ENCODE assay signal across 23 mouse cellular contexts in the genomic region with DNA sequence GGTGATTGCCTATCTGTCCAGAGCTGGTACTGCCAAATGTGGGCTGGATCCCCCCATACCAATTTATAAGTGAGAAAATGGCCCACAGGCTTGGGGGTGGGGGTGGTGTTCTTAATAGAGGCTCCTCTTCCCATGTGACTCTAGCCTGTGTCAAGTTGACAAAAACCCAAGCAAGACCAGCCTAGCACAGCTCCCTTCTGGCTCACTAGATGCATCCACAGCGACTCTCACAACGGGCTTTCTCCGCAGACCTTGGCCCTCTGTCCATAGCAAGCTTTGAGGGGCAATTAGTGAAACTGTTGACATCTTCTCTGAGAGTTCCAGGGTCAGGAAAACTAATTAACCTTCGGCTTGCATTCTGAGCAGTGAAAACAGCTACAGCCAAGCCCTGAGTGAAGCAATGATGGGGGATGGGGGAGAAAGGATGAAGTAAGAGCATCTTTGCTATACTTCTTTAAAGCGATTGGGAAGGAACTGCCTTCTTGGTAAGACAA.
DNase-seq lines count a peak whose midpoint lies in the region; ATAC-seq and TF ChIP-seq lines count a peak whose summit lies in the region.
"Had no signal": no experiment of that assay in that cellular context is flagged by ENCODE, and none has a peak within 500 bp of the region (broad histone marks: within the 10 kb centered on the region; RNA-seq: fewer than 3 reads in every experiment).

No protein-coding gene starts in this region.

- no peak for TF ChIP-seq CTCF in forebrain, postnatal 0 days (IDR thresholded peaks at IDR 0.05; ENCODE audit: low read depth)

- no peaks in the 10 kb centered on the region for H3K9me3 ChIP-seq in kidney, embryonic 15.5 days (replicated peaks)
- no peaks in the 10 kb centered on the region for H3K9me3 ChIP-seq in embryonic facial prominence, embryonic 14.5 days (ENCODE audit: control insufficient read depth, low read length)
- H3K9me3 ChIP-seq in forebrain, postnatal 0 days (ENCODE audit: low read length) = no peaks in the 10 kb centered on the region
- H3K9me3 ChIP-seq: embryonic facial prominence, embryonic 13.5 days; heart, embryonic 10.5 days; lung, embryonic 15.5 days; midbrain, embryonic 12.5 days; neural tube, embryonic 12.5 days had no signal

- H3K27ac ChIP-seq in kidney, embryonic 15.5 days = no peak overlapping the region
- H3K27ac ChIP-seq in embryonic facial prominence, embryonic 14.5 days (replicated peaks; ENCODE audit: low read depth, low read length) = no peak overlapping the region
- H3K27ac ChIP-seq in forebrain, postnatal 0 days (ENCODE audit: low read depth, low read length) = no peak overlapping the region
- H3K27ac ChIP-seq: embryonic facial prominence, embryonic 13.5 days; heart, embryonic 10.5 days; layer of hippocampus, adult 2 months; lung, embryonic 15.5 days; midbrain, embryonic 12.5 days; neural tube, embryonic 12.5 days had no signal

- H3K4me2 ChIP-seq in kidney, embryonic 15.5 days = no peak overlapping the region
- H3K4me2 ChIP-seq in embryonic facial prominence, embryonic 14.5 days (ENCODE audit: low read depth, low read length) = no peak overlapping the region
- H3K4me2 ChIP-seq in forebrain, postnatal 0 days (ENCODE audit: low read depth) = no peak overlapping the region
- H3K4me2 ChIP-seq: embryonic facial prominence, embryonic 13.5 days; lung, embryonic 15.5 days; midbrain, embryonic 12.5 days; neural tube, embryonic 12.5 days had no signal

- H3K4me1 ChIP-seq in kidney, embryonic 15.5 days = peaks cover 18% of the 10 kb centered on the region
- H3K4me1 ChIP-seq in embryonic facial prominence, embryonic 14.5 days (ENCODE audit: control insufficient read depth, insufficient read depth, low read length) = no peaks in the 10 kb centered on the region
- 0 out of 2 replicates have a peak, but pooled peaks cover 5% of the 10 kb centered on the region for H3K4me1 ChIP-seq in forebrain, postnatal 0 days (ENCODE audit: insufficient read depth)
- H3K4me1 ChIP-seq: embryonic facial prominence, embryonic 13.5 days; lung, embryonic 15.5 days; neural tube, embryonic 12.5 days had no signal

- H3K9ac ChIP-seq in kidney, embryonic 15.5 days = no peak overlapping the region
- H3K9ac ChIP-seq in embryonic facial prominence, embryonic 14.5 days (ENCODE audit: low read depth, low read length) = no peak overlapping the region
- H3K9ac ChIP-seq in forebrain, postnatal 0 days = no peak overlapping the region
- H3K9ac ChIP-seq: embryonic facial prominence, embryonic 13.5 days; lung, embryonic 15.5 days; midbrain, embryonic 12.5 days; neural tube, embryonic 12.5 days had no signal

- no peak overlapping the region for H3K4me3 ChIP-seq in kidney, embryonic 15.5 days (replicated peaks)
- H3K4me3 ChIP-seq in embryonic facial prominence, embryonic 14.5 days (ENCODE audit: low read depth, low read length) = no peak overlapping the region
- no peak overlapping the region for H3K4me3 ChIP-seq in forebrain, postnatal 0 days (ENCODE audit: low read depth, low read length)
- H3K4me3 ChIP-seq: embryonic facial prominence, embryonic 13.5 days; heart, embryonic 10.5 days; layer of hippocampus, adult 2 months; lung, embryonic 15.5 days; midbrain, embryonic 12.5 days; neural tube, embryonic 12.5 days had no signal

- no peaks in the 10 kb centered on the region for H3K27me3 ChIP-seq in kidney, embryonic 15.5 days
- H3K27me3 ChIP-seq in embryonic facial prominence, embryonic 14.5 days (replicated peaks; ENCODE audit: control insufficient read depth, insufficient read depth, low read length) = no peaks in the 10 kb centered on the region
- no peaks in the 10 kb centered on the region for H3K27me3 ChIP-seq in forebrain, postnatal 0 days (ENCODE audit: insufficient read depth, low read length)
- H3K27me3 ChIP-seq: embryonic facial prominence, embryonic 13.5 days; lung, embryonic 15.5 days; neural tube, embryonic 12.5 days; Patski had no signal

- no peaks in the 10 kb centered on the region for H3K36me3 ChIP-seq in kidney, embryonic 15.5 days
- H3K36me3 ChIP-seq in embryonic facial prominence, embryonic 14.5 days (ENCODE audit: control insufficient read depth, insufficient read depth, low read length) = no peaks in the 10 kb centered on the region
- H3K36me3 ChIP-seq in forebrain, postnatal 0 days (ENCODE audit: insufficient read depth) = no peaks in the 10 kb centered on the region
- H3K36me3 ChIP-seq: embryonic facial prominence, embryonic 13.5 days; heart, embryonic 10.5 days; lung, embryonic 15.5 days; midbrain, embryonic 12.5 days; neural tube, embryonic 12.5 days had no signal

- peak; percentile 71 for ATAC-seq in kidney, embryonic 15.5 days (replicated peaks; ENCODE audit: low FRiP score)
- peak; percentile 50; the same call in 1 of the 2 replicates for ATAC-seq in embryonic facial prominence, embryonic 14.5 days (ENCODE audit: low read depth)
- ATAC-seq in forebrain, postnatal 0 days = peak; percentile 61
- ATAC-seq: Patski had no signal

- no peak for DNase-seq in kidney, adult 8-10 months
- DNase-seq in lung, postnatal 10 days = peak; percentile 35
- DNase-seq in lung, adult 18-20 months = no peak
- peak; percentile 29 for DNase-seq in embryonic facial prominence, embryonic 14.5 days (ENCODE audit: low spot score)
- DNase-seq in forebrain, postnatal 0 days = no peak
- DNase-seq in adrenal gland, postnatal 14 days = no peak
- DNase-seq in heart, postnatal 4 days = no peak
- DNase-seq: adrenal gland, postnatal 10 days; cerebellum, adult 18-20 months; cerebellum, postnatal 25 days; kidney, adult 18-20 months; layer of hippocampus, postnatal 36 days; right cerebral cortex, postnatal 25 days; thymus, adult 18-20 months; thymus, postnatal 4 days had no signal

- WGBS in kidney, embryonic 15.5 days = 37% methylated on average over 5 of the region's 5 CpGs
- WGBS in embryonic facial prominence, embryonic 14.5 days = 38% methylated on average over 5 of the region's 5 CpGs
- 30% methylated on average over 5 of the region's 5 CpGs for WGBS in forebrain, postnatal 0 days

Comparison
In these comparisons a context has a peak if more than half of its experiments do, and no peak if none do; other contexts are left out.
1. DNase-seq: peak in lung, postnatal 10 days (single experiment) and embryonic facial prominence, embryonic 14.5 days (single experiment); none in kidney, adult 8-10 months (0 of 2), lung, adult 18-20 months (0 of 2), forebrain, postnatal 0 days (single experiment), adrenal gland, postnatal 14 days (single experiment) and heart, postnatal 4 days (single experiment).
2. Peak in every context shown above with its lines, with median percentiles within 50 percentile points of each other: ATAC-seq.